Mouse (Mus musculus) mammary gland, adult 2 months (tissue): ENCODE measurements around the gene Spty2d1. TPM values are rescaled to one million over a fixed set of nuclear protein-coding genes. Genes with fewer than 3 reads are reported as not detected.

Experiments
- polyA plus RNA-seq: library from polyadenylated mRNA; depleted of rRNA; stranded (reverse); fragments of >200 nt; gene quantifications from 2 replicates; pipeline ENCODE4 v1.2.3, GENCODE M21; 2012; ENCODE audit warnings: low replicate concordance; rRNA removed

The Spty2d1 gene
- 4.7 and 5.3 TPM in 2 replicates for polyA plus RNA-seq

DNA sequence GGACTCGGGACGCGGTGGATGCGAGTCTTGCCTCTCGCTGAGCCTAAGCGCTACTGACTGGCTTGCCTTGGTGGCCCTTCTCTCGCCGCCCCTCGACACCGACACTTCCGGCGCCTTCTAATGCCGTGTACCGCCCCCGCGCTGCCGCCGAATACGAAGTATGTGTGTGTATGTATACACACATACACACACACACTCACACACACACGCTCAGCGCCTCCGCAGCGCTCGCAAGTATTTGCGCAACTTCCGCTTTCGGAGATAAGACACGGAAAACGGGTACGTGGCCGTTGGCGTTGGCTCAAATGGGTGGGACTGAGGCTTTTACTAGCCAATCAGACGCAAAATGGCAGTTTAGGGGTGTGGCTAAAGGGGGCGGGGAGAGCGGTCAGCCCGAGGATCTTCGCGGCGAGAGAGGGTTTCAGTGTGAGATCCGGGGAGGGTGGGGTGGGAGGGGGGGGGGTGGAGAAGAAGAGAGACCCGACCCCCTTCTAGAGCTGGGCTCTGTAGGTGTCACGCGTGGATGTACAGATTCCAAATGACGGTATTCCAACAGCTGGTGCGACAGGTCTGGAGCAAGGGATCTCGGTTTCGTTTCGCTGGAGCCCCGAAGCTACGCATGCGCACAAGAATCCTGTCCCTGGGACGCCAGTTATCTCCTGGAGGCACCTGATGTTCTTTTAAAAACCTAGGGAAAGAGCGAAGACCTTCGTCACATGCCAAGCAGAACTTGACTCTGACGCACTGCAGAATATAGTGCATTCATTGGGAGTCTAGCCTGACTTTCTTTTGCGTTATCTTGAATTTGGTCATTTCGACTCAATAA lies at the start of gene Spty2d1:
Spty2d1 (minus strand) TSS at position 244 of the 826 bp plus-strand sequence.

DNA sequence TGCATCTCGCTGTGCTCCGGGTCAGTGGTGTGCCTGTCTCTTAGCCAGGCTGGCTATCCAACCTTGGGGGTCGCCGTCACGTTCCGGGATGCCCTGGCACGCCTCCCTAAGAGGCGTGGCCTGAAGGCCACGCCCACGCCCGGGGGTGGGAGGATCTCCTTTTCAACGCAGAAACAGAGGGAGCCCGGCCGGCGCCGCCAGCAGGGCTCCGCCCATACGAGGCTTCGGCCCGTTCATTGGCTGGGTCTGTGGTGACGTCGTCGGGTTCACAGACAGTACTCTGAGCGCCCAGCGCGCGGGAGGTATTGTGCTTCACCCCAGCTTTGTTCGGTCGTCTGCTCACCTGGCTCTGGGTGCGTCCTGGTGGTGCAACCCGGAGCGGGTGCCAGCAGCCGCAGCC lies 42.2 kb upstream of the Spty2d1 start, which contains the start of gene Tmem86a:
Tmem86a (plus strand) TSS at position 236 of the 400 bp plus-strand sequence.

DNA sequence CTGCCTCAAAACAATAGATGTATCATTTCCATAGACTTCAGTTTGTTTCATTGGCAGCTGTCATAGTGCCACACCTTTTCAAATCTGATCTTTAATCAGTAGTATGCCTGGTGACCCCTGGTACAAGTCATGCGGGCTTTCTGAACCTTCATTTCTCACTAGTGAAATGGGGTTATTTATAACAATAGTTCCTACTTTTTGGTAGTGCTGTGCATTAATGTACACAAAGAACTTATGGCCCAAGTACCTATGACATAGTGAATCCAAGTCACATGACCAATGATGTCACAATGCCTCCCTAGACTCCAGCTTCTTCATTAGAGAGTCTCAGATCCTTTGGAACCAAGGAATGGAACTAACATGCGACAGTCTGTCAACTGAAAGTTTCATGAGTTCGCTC lies 24.9 kb downstream of the Spty2d1 start, which contains the start of gene Gm9999:
Gm9999 (plus strand) TSS at position 301 of the 400 bp plus-strand sequence.

DNA sequence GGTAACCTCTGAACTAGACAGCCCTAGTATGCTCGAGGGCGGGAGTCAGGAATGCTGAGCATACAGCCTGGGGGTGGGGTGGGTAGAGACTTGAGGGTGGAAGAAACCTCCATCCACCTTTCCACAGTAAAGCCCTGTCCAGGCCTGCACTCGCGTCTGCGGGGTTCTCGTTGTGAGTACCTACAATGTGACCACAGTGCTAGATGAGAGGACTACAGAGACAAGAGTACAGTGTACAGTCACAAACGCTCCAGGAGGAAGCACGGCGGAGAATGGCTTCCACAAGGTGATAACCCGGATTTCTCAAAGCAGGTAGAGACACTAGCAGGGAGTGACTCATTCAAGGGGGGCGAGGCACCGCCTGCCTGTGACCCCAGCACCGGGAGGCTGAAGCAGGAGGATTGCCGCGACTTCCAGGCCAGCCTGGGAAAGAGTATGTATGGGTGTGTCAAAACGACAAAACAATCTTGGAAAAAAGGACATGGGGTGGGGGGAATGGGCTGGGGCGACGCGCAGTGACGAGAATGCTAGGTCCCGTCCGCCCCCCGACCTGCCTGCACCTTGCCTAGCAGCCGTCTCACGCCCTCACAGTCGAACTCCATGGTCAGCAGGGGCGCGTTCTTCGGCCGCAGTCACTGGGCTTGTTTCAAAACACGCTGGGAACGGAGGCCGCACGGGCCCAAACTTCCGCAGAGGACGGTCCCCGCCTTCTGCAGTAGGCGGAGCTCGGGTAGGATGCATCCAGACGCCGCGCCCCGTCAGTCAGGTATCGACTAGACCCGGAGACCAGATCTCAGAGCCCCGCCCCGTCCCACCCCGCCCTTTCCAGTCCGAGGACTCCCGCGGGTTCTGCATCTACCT lies 50.1 kb downstream of the Spty2d1 start, which contains the start of gene Uevld:
Uevld (minus strand) TSS at position 697 of the 861 bp plus-strand sequence.

Other genes starting within 250 kb of the Spty2d1 start
- gene Hps5, start 212.3 kb downstream of the Spty2d1 start, polyA plus RNA-seq, result 12.3 and 18.5 TPM in 2 replicates
- gene Gtf2h1, start 212.3 kb downstream of the Spty2d1 start, polyA plus RNA-seq, result 6.3 and 8.6 TPM in 2 replicates
- 777 and 2,450 TPM in 2 replicates for gene Ldha, start 166.9 kb downstream of the Spty2d1 start, polyA plus RNA-seq
- gene Ldhc, start 147.2 kb downstream of the Spty2d1 start, polyA plus RNA-seq, result 0.29 TPM in 1 of 2 replicates, not detected in the other
- 78.6 and 136 TPM in 2 replicates for gene Tsg101, start 88.4 kb downstream of the Spty2d1 start, polyA plus RNA-seq
- 2.4 and 6.0 TPM in 2 replicates for gene Uevld, start 49.9 kb downstream of the Spty2d1 start, polyA plus RNA-seq
- gene Gm9999, start 24.8 kb downstream of the Spty2d1 start, polyA plus RNA-seq, result not detected in 2 replicates
- gene Tmem86a, start 42.2 kb upstream of the Spty2d1 start, polyA plus RNA-seq, result 71.9 and 117 TPM in 2 replicates
- gene Ptpn5, start 125.3 kb upstream of the Spty2d1 start, polyA plus RNA-seq, result 9.4 and 15.8 TPM in 2 replicates
- not detected in 2 replicates for gene Mrgpra6, start 196.5 kb upstream of the Spty2d1 start, polyA plus RNA-seq
- not detected in 2 replicates for gene Mrgpra9, start 244.4 kb upstream of the Spty2d1 start, polyA plus RNA-seq